Mouse (Mus musculus) neural tube, embryonic 14.5 days (tissue): ENCODE measurements around the gene Ggact. TPM values are rescaled to one million over a fixed set of nuclear protein-coding genes. Genes with fewer than 3 reads are reported as not detected.
A peak's percentile ranks its signal among the peaks of the same experiment; 100 is the strongest.

ENCODE experiments used
- ATAC-seq: fragments of 200-750 bp; cut with Nextera tagmentation; 2 replicates; pipeline ENCODE4 v1.8.0; 2017; ENCODE audit warnings: low read depth, mild to moderate bottlenecking, moderate TSS enrichment, moderate library complexity
- H3K27ac ChIP-seq: fragments of 300-500 bp; sonication (generic); 2 replicates; pipeline ENCODE4 v1.5.1; 2014; ENCODE audit warnings: low read depth, mild to moderate bottlenecking, control low read depth, low read length, moderate library complexity, mixed read lengths
- H3K27me3 ChIP-seq: fragments of 300-500 bp; sonication (generic); 2 replicates; pipeline ENCODE4 v1.6.1; 2014; ENCODE audit warnings: low read length; ENCODE audit not compliant: control insufficient read depth, insufficient read depth
- H3K36me3 ChIP-seq: fragments of 300-500 bp; sonication (generic); 2 replicates; pipeline ENCODE4 v1.6.1; 2014; ENCODE audit warnings: low read length, mixed read lengths; ENCODE audit not compliant: control insufficient read depth, insufficient read depth
- H3K4me1 ChIP-seq: fragments of 300-500 bp; sonication (generic); 2 replicates; pipeline ENCODE4 v1.6.1; 2014; ENCODE audit warnings: low read length; ENCODE audit not compliant: control insufficient read depth, insufficient read depth
- H3K4me2 ChIP-seq: fragments of 300-500 bp; sonication (generic); 2 replicates; pipeline ENCODE4 v1.6.1; 2014; ENCODE audit warnings: mild to moderate bottlenecking, low read depth, low read length, control low read depth
- H3K4me3 ChIP-seq: fragments of 300-500 bp; sonication (generic); 2 replicates; pipeline ENCODE4 v1.5.1; 2014; ENCODE audit warnings: low read depth, low read length, control low read depth, mixed read lengths
- H3K9ac ChIP-seq: fragments of 300-500 bp; sonication (generic); replicated peaks from 2 replicates; pipeline ENCODE4 v1.6.1; 2014; ENCODE audit warnings: low read depth, mild to moderate bottlenecking, control low read depth, low read length, mixed read lengths
- H3K9me3 ChIP-seq: fragments of 300-500 bp; sonication (generic); 2 replicates; pipeline ENCODE4 v1.6.1; 2016; ENCODE audit warnings: low read length; ENCODE audit not compliant: control insufficient read depth
- WGBS: fragments of 180-500 bp; shearing (Covaris S2); extraction: QIAGEN DNeasy Blood & Tissue Kit; methylation state at CpG from one replicate; pipeline ENCODE4 v1.1.7; 2014; 5-methylcytosine and 5-hydroxymethylcytosine counted together
- polyA plus RNA-seq: library from polyadenylated mRNA; unstranded; fragments of >200 nt; fragmentation: Nextera tagmentation; extraction: Ambion mirVana; gene quantifications from 2 replicates; pipeline ENCODE4 v1.2.1, GENCODE M21; 2014

Gene Ggact
- polyA plus RNA-seq, 1 experiment from 2014 or later: 8.2 TPM

DNA sequence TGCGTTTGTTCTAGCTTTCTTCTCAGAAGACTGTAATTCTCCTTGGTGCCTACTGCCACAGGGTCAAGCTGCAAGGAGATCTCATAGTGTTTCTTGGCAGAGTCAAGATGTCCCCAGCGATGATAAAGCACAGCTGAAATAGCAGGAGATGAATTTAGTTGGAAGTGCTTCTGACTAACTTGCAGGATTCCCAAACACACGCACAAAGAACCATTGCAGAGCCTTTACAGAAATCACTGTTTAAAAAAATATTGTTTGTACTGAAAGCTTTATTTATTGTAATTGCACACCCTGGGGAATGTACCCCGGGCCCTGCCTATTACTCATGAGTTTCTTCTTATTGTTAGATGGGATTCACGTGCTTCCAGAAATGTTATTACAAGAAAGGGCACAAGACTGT, 6.5 kb upstream of the Ggact start:
- Histone ChIP-seq H3K4me2 (no peak overlapping the region), H3K4me3 (no peak overlapping the region), H3K9me3 (no peaks in the 10 kb centered on the region), H3K36me3 (no peaks in the 10 kb centered on the region), H3K9ac (no peak overlapping the region), H3K4me1 (no peaks in the 10 kb centered on the region), H3K27me3 (no peaks in the 10 kb centered on the region), H3K27ac (no peak overlapping the region)
- ATAC-seq: no peak
- 66% methylated on average over 5 of the region's 5 CpGs for WGBS

DNA sequence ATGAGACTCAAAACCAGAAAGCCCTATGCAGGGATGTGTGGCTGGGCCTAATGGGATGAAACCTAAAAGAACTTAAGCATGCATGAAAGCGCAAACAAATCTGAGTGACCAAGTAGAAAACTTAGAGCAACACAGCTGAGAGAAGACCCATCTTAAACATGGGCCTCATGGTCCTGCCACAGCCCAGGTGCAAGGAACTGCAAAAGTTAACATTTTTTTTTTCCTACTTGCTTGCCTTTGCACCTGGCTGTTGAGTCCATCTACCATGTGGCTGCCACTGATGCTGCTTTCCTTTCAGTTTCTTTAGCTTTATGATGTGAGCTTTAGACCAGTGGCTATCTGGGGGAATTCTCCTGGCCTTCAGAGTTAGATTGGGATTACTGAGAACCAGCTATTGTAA, 4.1 kb upstream of the Ggact start:
- H3K4me2 ChIP-seq: no peak overlapping the region
- ATAC-seq: no peak
- WGBS: 100% methylated on average over 1 of the region's 1 CpGs
- 0 out of 2 replicates have a peak, but pooled peaks cover 1% of the 10 kb centered on the region for H3K4me1 ChIP-seq
- no peaks in the 10 kb centered on the region for H3K27me3 ChIP-seq
- no peak overlapping the region for H3K9ac ChIP-seq
- H3K9me3 ChIP-seq: no peaks in the 10 kb centered on the region
- no peak overlapping the region for H3K4me3 ChIP-seq
- H3K36me3 ChIP-seq: no peaks in the 10 kb centered on the region
- no peak overlapping the region for H3K27ac ChIP-seq

DNA sequence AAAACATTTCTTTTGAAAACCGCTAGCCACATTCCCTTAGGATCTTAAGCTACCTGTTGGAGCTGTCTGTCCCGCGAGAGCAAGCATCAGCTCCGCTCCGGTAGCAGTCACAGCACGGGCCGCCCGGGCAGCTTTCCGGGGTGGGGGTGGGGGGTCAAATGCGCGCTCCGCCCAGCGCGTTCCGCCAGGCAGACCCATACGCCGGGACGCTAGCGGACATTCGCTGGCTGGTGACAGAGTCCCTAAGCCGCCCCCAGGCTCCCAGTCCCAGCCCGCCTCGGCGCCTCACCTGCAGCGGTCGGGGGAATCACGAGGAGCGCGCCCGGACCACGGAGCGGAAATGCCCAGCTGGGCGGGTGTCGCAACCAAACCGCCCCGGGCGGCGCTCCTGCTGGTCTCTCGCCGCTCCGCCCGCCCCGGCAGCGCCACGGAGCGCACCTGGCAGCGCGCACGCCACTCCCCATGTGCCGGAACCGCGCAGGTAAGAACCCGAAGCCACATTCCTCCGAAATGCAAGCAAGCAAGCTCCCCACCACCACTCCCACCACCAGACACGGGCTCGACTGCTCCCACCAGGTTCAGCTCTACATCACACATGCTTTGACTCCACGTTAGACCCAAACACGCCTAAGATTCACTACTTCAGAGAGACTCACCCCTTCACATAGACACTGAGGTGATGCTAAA, 602 bp downstream of the Ggact start:
- Histone ChIP-seq H3K4me2 (peak overlapping the region; percentile 96), H3K27ac (no peak overlapping the region), H3K36me3 (no peaks in the 10 kb centered on the region), H3K9ac (peak overlapping the region; percentile 48), H3K9me3 (peaks cover 6% of the 10 kb centered on the region; the same call in 1 of the 2 replicates), H3K27me3 (no peaks in the 10 kb centered on the region), H3K4me3 (peak overlapping the region; percentile 56), H3K4me1 (0 out of 2 replicates have a peak, but pooled peaks cover 4% of the 10 kb centered on the region)
- ATAC-seq: peak; percentile 84
- under 1% methylated on average over 58 of the region's 58 CpGs for WGBS

DNA sequence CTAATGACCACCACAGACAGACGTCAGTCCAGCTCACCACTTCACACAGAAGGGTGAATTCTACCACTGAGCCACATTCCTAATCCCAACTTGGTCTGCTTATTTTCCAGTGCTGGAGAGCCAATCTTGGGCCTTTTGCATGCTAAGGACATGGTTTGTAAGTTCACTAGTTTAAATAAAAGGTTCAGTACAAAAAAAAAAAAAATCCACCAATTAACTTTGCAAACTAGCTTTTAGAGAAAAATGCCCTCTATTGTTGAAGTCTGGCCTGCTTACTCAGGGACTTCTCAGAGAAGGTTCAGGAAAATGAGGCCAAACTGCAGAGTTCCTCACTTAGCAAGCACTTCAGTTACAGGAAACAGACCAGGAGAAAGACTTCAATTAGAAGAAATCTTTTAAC, 1.4 kb downstream of the Ggact start:
- Histone ChIP-seq H3K9ac (no peak overlapping the region), H3K36me3 (no peaks in the 10 kb centered on the region), H3K27me3 (no peaks in the 10 kb centered on the region), H3K4me1 (0 out of 2 replicates have a peak, but pooled peaks cover 4% of the 10 kb centered on the region), H3K27ac (no peak overlapping the region), H3K9me3 (peaks cover 6% of the 10 kb centered on the region; the same call in 1 of the 2 replicates), H3K4me3 (no peak overlapping the region), H3K4me2 (peak overlapping the region; percentile 96)
- ATAC-seq: no peak
- WGBS: 62% methylated on average over 1 of the region's 1 CpGs

DNA sequence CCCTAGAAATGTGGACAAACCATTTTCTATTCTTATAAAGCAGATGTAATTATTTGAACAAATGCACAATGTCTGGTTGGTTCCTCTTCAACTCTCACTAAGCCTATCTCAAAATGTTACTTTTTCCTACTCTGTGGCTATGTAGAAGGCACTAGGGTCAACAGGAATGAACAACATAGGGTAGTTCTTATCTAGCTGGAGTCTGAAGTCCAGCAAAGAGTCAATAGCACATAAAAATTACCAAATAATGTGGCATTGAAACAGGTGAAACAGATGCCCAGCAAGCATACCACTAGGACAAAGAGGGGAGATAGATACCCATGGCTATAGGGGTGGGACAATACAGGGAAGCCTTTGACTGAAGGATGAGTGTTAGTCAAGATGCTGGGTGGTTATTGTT, 2.3 kb downstream of the Ggact start:
- no peak overlapping the region for H3K9ac ChIP-seq
- no peaks in the 10 kb centered on the region for H3K27me3 ChIP-seq
- H3K4me2 ChIP-seq: no peak overlapping the region
- no peaks in the 10 kb centered on the region for H3K36me3 ChIP-seq
- 0 out of 2 replicates have a peak, but pooled peaks cover 4% of the 10 kb centered on the region for H3K4me1 ChIP-seq
- ATAC-seq: no peak
- no peak overlapping the region for H3K4me3 ChIP-seq
- H3K9me3 ChIP-seq: peaks cover 6% of the 10 kb centered on the region; the same call in 1 of the 2 replicates
- no peak overlapping the region for H3K27ac ChIP-seq

DNA sequence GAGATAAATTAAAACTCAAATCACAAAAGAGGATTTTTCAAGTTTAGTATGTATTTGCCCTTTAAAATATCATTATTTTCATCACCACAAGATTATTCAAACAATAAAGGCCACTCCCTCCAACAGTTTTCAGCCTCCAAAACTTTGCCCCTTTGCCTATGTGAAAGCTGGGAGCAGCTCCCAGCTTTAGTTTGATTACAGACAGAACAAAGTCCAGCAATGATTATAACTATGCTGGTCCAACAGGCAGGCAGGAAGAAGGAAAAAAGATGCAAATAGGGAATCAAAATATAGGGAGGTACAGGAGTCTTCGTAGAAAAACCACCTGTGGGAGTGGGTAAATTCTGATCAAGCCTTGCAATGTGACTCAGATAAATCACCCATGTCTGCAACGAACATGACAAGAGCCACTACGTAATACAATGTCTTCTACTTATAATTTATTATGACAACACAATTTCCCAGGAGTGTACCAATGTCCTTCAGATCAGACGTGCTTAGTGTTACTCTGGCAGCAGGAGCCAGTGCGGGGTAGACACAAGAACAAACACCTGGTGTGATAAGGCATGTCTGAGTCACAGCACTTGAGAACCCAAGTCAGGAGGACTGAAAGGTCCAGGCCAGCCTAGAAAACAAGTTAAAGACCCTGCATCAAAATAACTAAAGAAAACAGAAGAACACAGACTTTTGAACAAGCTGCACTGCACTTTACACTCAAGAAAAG, 4.0 kb downstream of the Ggact start:
- Histone ChIP-seq H3K9ac (no peak overlapping the region), H3K27me3 (no peaks in the 10 kb centered on the region), H3K4me2 (no peak overlapping the region), H3K9me3 (peaks cover 6% of the 10 kb centered on the region; the same call in 1 of the 2 replicates), H3K4me3 (no peak overlapping the region), H3K36me3 (no peaks in the 10 kb centered on the region), H3K4me1 (0 out of 2 replicates have a peak, but pooled peaks cover 4% of the 10 kb centered on the region), H3K27ac (no peak overlapping the region)
- 78% methylated on average over 5 of the region's 5 CpGs for WGBS
- ATAC-seq: no peak

DNA sequence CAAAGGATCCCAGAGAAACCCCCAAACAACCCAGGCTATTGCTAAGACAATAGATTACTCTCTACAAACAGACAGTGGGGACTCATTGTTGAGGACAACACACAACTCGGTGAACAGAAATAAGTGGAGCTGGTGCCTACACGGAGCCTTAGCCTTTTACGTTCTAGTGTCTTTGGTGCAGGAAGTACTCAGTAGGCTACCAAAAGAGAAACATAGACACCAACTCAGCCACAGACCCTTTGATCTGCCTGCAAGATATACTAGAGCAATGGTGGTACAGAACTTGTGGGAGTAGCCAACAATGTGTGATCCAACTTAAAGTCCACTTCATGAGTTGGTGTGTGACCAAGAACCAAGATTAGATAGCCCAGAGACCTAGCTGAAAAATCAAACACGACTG, 5.5 kb downstream of the Ggact start:
- 0 out of 2 replicates have a peak, but pooled peaks cover 4% of the 10 kb centered on the region for H3K4me1 ChIP-seq
- H3K36me3 ChIP-seq: no peaks in the 10 kb centered on the region
- peaks cover 6% of the 10 kb centered on the region; the same call in 1 of the 2 replicates for H3K9me3 ChIP-seq
- no peak for ATAC-seq
- H3K4me2 ChIP-seq: no peak overlapping the region
- WGBS: 93% methylated on average over 4 of the region's 4 CpGs
- no peak overlapping the region for H3K4me3 ChIP-seq
- no peak overlapping the region for H3K9ac ChIP-seq
- H3K27ac ChIP-seq: no peak overlapping the region
- no peaks in the 10 kb centered on the region for H3K27me3 ChIP-seq

DNA sequence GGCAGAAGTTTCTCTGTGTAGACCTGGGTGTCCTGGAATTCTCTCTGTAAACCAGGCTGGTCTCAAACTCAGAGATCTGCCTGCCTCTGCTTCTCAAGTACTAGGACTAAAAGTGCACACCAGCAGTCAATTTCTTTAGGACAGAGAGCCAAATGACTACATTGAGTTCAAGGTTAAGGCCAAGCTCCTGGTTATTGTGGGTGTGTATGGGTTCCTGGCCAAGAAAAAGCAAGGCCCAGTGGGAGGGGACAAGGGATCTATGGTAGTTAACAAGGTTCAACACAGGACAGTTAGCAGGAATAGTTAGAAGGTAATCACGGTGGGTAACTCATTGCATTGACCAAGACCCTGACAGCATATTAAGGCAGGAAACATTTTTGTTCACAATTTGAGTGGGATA, 8.6 kb downstream of the Ggact start:
- no peaks in the 10 kb centered on the region for H3K4me1 ChIP-seq
- H3K36me3 ChIP-seq: no peaks in the 10 kb centered on the region

DNA sequence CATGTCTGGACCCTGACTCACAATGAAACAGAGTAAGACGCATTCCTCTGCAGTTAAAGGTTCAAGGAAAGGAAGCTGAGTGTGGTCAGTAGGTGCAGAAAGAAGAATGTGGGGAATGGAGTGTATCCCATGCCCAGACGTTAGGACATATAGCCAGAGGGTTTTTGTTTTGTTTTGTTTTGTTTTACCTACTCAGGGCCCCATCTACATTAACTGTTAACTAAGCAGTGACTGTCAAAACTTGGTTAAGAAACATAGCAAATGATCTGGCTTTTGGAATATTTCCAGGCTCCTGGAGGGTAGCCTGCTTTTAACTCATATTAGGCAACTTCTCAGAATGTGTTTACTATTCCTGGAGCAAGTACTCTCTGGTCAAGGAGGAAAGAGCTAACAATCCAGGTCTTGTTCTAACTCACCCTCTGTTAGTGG, 9.6 kb downstream of the Ggact start:
- Histone ChIP-seq H3K9ac (no peak overlapping the region), H3K27me3 (no peaks in the 10 kb centered on the region), H3K4me1 (no peaks in the 10 kb centered on the region), H3K9me3 (peaks cover 6% of the 10 kb centered on the region; the same call in 1 of the 2 replicates), H3K4me3 (no peak overlapping the region), H3K4me2 (no peak overlapping the region), H3K36me3 (no peaks in the 10 kb centered on the region), H3K27ac (no peak overlapping the region)
- ATAC-seq: no peak
- WGBS: 70% methylated on average over 2 of the region's 2 CpGs

More for the DNA sequence above, 8.6 kb downstream of the Ggact start:
- Histone ChIP-seq H3K27ac (no peak overlapping the region), H3K9me3 (peaks cover 6% of the 10 kb centered on the region; the same call in 1 of the 2 replicates), H3K4me2 (no peak overlapping the region), H3K9ac (no peak overlapping the region), H3K4me3 (no peak overlapping the region), H3K27me3 (no peaks in the 10 kb centered on the region)
- WGBS: 100% methylated on average over 1 of the region's 1 CpGs
- ATAC-seq: no peak
